Mouse (Mus musculus) forebrain, embryonic 16.5 days (tissue): ENCODE data around the gene Gm4894. TPM values are rescaled to one million over a fixed set of nuclear protein-coding genes. Genes with fewer than 3 reads are reported as not detected.

ENCODE experiments used
- ATAC-seq: fragments of 200-750 bp; cut with Nextera tagmentation; 2 replicates; pipeline ENCODE4 v1.8.0; 2017; ENCODE audit warnings: mild to moderate bottlenecking, moderate library complexity
- H3K27ac ChIP-seq: fragments of 300-500 bp; sonication (generic); 2 replicates; pipeline ENCODE4 v1.5.1; 2014; ENCODE audit warnings: low read length, control low read depth
- H3K27me3 ChIP-seq: fragments of 300-500 bp; sonication (generic); replicated peaks from 2 replicates; pipeline ENCODE4 v1.6.1; 2014; ENCODE audit warnings: low read length; ENCODE audit not compliant: control insufficient read depth, insufficient read depth
- H3K36me3 ChIP-seq: fragments of 300-500 bp; sonication (generic); 2 replicates; pipeline ENCODE4 v1.6.1; 2014; ENCODE audit not compliant: control insufficient read depth, insufficient read depth
- H3K4me1 ChIP-seq: fragments of 300-500 bp; sonication (generic); replicated peaks from 2 replicates; pipeline ENCODE4 v1.6.1; 2014; ENCODE audit warnings: low read length; ENCODE audit not compliant: control insufficient read depth, insufficient read depth
- H3K4me2 ChIP-seq: fragments of 300-500 bp; sonication (generic); 2 replicates; pipeline ENCODE4 v1.6.1; 2014; ENCODE audit warnings: mild to moderate bottlenecking, low read length, control low read depth
- H3K4me3 ChIP-seq: fragments of 300-500 bp; sonication (generic); replicated peaks from 2 replicates; pipeline ENCODE4 v1.5.1; 2014; ENCODE audit warnings: mild to moderate bottlenecking, low read length, control low read depth
- H3K9ac ChIP-seq: fragments of 300-500 bp; sonication (generic); replicated peaks from 2 replicates; pipeline ENCODE4 v1.6.1; 2014; ENCODE audit warnings: low read depth, low read length, control low read depth
- H3K9me3 ChIP-seq: fragments of 300-500 bp; sonication (generic); 2 replicates; pipeline ENCODE4 v1.6.1; 2016; ENCODE audit warnings: low read length; ENCODE audit not compliant: control insufficient read depth
- WGBS: fragments of 180-500 bp; shearing (Covaris S2); extraction: QIAGEN DNeasy Blood & Tissue Kit; methylation state at CpG from one replicate; pipeline ENCODE4 v1.1.7; 2014; 5-methylcytosine and 5-hydroxymethylcytosine counted together
- polyA plus RNA-seq: library from polyadenylated mRNA; unstranded; fragments of >200 nt; fragmentation: Nextera tagmentation; extraction: Ambion mirVana; gene quantifications from 2 replicates; pipeline ENCODE4 v1.2.1, GENCODE M21; 2015

The Gm4894 gene
- not detected in 2 replicates for polyA plus RNA-seq

DNA sequence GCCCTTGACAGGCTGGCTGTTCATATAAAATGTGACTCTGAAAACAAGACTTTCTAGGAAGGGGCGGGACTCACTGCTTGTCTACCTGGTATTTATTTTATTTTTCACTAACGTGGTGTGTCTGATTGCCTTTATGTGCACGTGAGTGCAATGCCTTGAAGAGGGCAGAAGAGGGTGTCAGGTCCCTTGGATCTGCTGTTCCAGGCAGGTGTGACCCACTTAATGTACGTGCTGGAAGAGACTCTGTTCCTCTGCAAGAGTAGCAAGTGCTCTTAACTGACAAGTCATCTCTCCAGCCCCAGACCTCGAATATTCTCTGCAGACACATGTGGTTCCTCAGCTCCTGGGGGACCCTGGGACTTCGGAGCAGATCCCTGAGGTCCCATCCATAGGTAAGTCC, at the start of gene Gm4894:
TSS of gene Gm4894 (plus strand) at position 301 of the 400 bp plus-strand sequence.
- no peak within 1 kb of the TSS for H3K4me3 ChIP-seq
- no peaks in the 10 kb centered on the region for H3K9me3 ChIP-seq
- WGBS: 78% methylated on average over 6 of the region's 6 CpGs
- ATAC-seq: no peak
- no peaks in the 10 kb centered on the region for H3K36me3 ChIP-seq
- no peaks in the 10 kb centered on the region for H3K27me3 ChIP-seq
- no peak within 1 kb of the TSS for H3K27ac ChIP-seq
- H3K4me1 ChIP-seq: no peaks in the 10 kb centered on the region
- H3K4me2 ChIP-seq: no peak within 1 kb of the TSS
- no peak within 1 kb of the TSS for H3K9ac ChIP-seq

GRCm38 (mm10) chr9:49206331-49206730, 44.0 kb upstream of the Gm4894 start:
- H3K4me2 ChIP-seq: peak overlapping the region; percentile 13; the same call in 1 of the 2 replicates

GRCm38 (mm10) chr9:49211493-49211892, 38.8 kb upstream of the Gm4894 start:
- Histone ChIP-seq H3K4me1 (peaks cover 11% of the 10 kb centered on the region), H3K36me3 (no peaks in the 10 kb centered on the region), H3K9ac (no peak overlapping the region), H3K27ac (no peak overlapping the region), H3K4me3 (no peak overlapping the region), H3K4me2 (no peak overlapping the region), H3K27me3 (no peaks in the 10 kb centered on the region), H3K9me3 (no peaks in the 10 kb centered on the region)
- no peak for ATAC-seq
- WGBS: 73% methylated on average over 1 of the region's 1 CpGs

More at GRCm38 (mm10) chr9:49206331-49206730, 44.0 kb upstream of the Gm4894 start:
- H3K27ac ChIP-seq: no peak overlapping the region
- H3K4me3 ChIP-seq: no peak overlapping the region
- no peak overlapping the region for H3K9ac ChIP-seq
- no peak for ATAC-seq
- WGBS: 37% methylated on average over 15 of the region's 15 CpGs
- no peaks in the 10 kb centered on the region for H3K36me3 ChIP-seq
- no peaks in the 10 kb centered on the region for H3K27me3 ChIP-seq
- peaks cover 13% of the 10 kb centered on the region for H3K4me1 ChIP-seq
- H3K9me3 ChIP-seq: no peaks in the 10 kb centered on the region

- H3K36me3 ChIP-seq: no peaks in the 10 kb centered on the region
- H3K4me1 ChIP-seq: peaks cover 24% of the 10 kb centered on the region
- no peak overlapping the region for H3K9ac ChIP-seq
- no peak for ATAC-seq
- H3K9me3 ChIP-seq: no peaks in the 10 kb centered on the region
- 45% methylated on average over 2 of the region's 2 CpGs for WGBS
- no peaks in the 10 kb centered on the region for H3K27me3 ChIP-seq
- H3K4me2 ChIP-seq: no peak overlapping the region
- no peak overlapping the region for H3K27ac ChIP-seq
- no peak overlapping the region for H3K4me3 ChIP-seq
Measured at GRCm38 (mm10) chr9:49214734-49215133, 35.6 kb upstream of the Gm4894 start.

DNA sequence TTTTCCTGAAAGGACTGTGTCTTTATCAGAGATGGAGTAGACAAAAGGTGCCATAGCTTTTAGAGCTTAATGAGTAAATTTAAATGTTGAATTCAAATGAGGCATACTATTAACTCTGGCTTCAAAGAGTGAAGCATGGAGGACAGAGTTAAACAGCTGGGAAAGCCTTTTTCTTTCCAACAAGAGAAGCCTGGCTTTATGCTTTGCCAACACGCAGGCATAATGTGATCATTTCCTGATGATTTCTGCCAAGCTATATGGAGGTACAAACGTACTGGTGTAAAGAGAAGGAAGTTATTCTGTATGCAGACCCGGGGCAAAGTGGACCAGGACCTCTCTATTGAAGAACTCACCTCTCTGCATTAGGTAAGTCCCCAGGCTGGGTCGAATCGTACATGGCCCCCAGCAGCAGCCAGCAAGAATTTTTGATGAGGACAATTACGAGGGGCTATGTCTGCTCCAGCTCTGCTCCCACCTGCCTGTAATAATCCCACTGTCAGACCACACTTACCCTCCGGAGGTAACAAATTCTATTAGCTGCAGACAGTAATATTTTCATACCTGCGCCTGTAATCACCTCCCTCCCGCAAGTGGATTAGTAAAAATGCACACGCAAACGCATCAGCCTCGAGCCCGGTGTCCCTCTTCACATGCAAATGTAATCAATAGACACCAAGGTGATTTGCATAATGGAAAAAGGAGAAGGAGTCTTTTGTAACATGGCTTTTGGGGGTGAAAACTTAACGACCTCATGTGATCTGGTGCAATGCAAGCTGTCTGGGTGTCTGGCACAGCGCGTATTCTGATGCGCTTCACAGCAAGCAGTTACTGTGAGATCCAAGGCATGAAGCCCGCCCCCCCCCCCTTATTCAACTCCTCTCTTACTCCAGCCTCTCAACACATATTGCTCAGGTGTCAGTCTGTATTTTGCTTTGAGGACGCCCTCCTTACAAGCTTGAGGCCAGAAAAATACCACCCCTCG, 32.4 kb upstream of the Gm4894 start:
- H3K4me2 ChIP-seq: peak overlapping the region; percentile 46
- peaks cover 18% of the 10 kb centered on the region for H3K4me1 ChIP-seq
- peak overlapping the region; percentile 10 for H3K4me3 ChIP-seq
- 17% methylated on average over 20 of the region's 20 CpGs for WGBS
- no peaks in the 10 kb centered on the region for H3K9me3 ChIP-seq
- H3K36me3 ChIP-seq: no peaks in the 10 kb centered on the region
- ATAC-seq: peak; percentile 80
- peak overlapping the region; percentile 45 for H3K27ac ChIP-seq
- H3K9ac ChIP-seq: 0 out of 2 replicates have a peak overlapping the region, but pooled peaks have one; percentile 7
- no peaks in the 10 kb centered on the region for H3K27me3 ChIP-seq

DNA sequence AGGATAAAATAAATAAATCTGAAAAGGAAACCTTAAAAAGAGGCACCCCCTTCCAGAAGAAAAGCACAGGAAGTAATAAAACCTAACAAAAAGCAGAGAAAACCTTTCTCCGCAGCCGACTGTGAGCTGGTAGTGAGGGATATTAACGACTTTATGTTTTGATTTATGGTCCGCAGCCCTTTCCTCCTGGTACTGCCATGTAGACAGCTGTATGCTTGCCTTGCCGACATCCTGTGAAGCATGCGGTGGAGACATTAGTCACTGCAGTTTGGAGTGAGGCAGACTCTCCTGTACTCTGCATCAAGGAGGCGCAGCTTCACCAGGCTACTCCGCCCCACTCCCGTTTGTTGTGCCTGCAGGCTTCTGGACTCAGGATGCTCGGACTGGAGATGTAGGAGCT, 25.8 kb upstream of the Gm4894 start:
- no peaks in the 10 kb centered on the region for H3K4me1 ChIP-seq
- WGBS: 80% methylated on average over 10 of the region's 10 CpGs
- H3K9ac ChIP-seq: no peak overlapping the region
- no peak overlapping the region for H3K4me3 ChIP-seq
- no peak overlapping the region for H3K27ac ChIP-seq
- no peak overlapping the region for H3K4me2 ChIP-seq
- no peaks in the 10 kb centered on the region for H3K36me3 ChIP-seq
- no peaks in the 10 kb centered on the region for H3K9me3 ChIP-seq
- H3K27me3 ChIP-seq: no peaks in the 10 kb centered on the region
- no peak for ATAC-seq

GRCm38 (mm10) chr9:49227442-49227841, 22.9 kb upstream of the Gm4894 start:
- no peaks in the 10 kb centered on the region for H3K36me3 ChIP-seq
- H3K27me3 ChIP-seq: no peaks in the 10 kb centered on the region
- no peak overlapping the region for H3K9ac ChIP-seq
- H3K9me3 ChIP-seq: no peaks in the 10 kb centered on the region
- peak; percentile 38; the same call in 1 of the 2 replicates for ATAC-seq
- H3K27ac ChIP-seq: no peak overlapping the region
- 61% methylated on average over 9 of the region's 9 CpGs for WGBS
- no peak overlapping the region for H3K4me2 ChIP-seq
- no peak overlapping the region for H3K4me3 ChIP-seq
- no peaks in the 10 kb centered on the region for H3K4me1 ChIP-seq

DNA sequence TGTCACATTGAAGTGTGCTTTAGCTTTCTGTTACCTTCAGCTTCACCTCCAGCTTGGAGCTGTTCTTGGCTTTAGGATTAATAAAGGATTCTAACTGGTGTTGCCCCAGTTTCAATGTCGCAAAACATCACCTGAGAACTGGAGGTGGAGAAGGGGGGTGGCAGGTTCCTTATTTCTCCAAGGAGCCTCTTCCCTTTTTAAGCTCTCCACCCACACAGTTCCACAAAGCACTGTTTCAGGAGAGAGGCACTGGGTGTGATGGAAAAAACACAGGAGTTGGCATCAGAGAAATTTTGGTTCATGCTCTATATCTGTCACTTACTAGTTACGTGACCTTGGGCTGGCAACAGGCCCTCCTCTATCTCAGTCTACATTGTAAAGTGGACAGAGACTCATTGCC, 21.3 kb upstream of the Gm4894 start:
- H3K4me2 ChIP-seq: no peak overlapping the region
- no peaks in the 10 kb centered on the region for H3K9me3 ChIP-seq
- H3K4me3 ChIP-seq: no peak overlapping the region
- ATAC-seq: no peak
- H3K9ac ChIP-seq: no peak overlapping the region
- no peak overlapping the region for H3K27ac ChIP-seq
- H3K4me1 ChIP-seq: no peaks in the 10 kb centered on the region
- WGBS: 92% methylated on average over 2 of the region's 2 CpGs
- H3K36me3 ChIP-seq: no peaks in the 10 kb centered on the region
- no peaks in the 10 kb centered on the region for H3K27me3 ChIP-seq

GRCm38 (mm10) chr9:49246839-49247238, 3.5 kb upstream of the Gm4894 start:
- Histone ChIP-seq H3K27ac (no peak overlapping the region), H3K4me1 (no peaks in the 10 kb centered on the region), H3K9ac (no peak overlapping the region), H3K9me3 (no peaks in the 10 kb centered on the region), H3K4me3 (no peak overlapping the region), H3K27me3 (no peaks in the 10 kb centered on the region), H3K36me3 (no peaks in the 10 kb centered on the region), H3K4me2 (no peak overlapping the region)
- no peak for ATAC-seq
- 33% methylated on average over 7 of the region's 7 CpGs for WGBS
